Mouse (Mus musculus): ENCODE data around the gene Irf5. TPM values are rescaled to one million over a fixed set of nuclear protein-coding genes. Genes with fewer than 3 reads are reported as not detected.

The Irf5 gene
- polyA plus RNA-seq, 1 experiment, result 14.9 TPM

DNA sequence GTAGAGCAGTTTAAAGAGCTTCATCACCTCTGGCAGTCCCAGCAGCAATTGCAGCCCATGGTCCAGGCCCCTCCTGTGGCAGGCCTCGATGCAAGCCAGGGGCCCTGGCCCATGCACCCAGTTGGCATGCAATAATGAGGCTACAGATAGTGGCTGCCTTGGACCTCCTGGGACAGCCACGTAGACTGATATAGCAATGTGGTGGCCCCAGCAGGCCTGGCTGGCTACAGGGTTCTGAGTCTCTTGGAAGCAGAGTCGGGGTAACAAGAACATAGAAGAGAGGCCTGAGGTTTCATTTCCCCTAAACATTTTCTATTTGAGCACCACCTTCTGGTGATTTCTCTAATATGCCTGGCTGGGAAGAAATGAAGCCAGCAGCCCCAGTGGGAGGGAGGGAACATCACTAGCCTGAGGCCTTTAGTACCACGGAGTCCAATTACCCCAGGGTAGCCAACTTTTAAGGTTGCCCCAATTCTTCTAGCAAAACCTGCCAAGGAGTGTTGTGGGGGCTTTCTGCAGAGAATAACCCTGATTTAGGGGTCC, 10.3 kb downstream of the Irf5 start:
- 63% methylated on average over 4 of the region's 4 CpGs for WGBS
- no peaks in the 10 kb centered on the region for H3K4me1 ChIP-seq (ENCODE audit: control insufficient read depth, insufficient read depth, insufficient read length, low read length)
- no peaks in the 10 kb centered on the region for H3K27me3 ChIP-seq (ENCODE audit: control insufficient read depth, insufficient read depth, low read length)
- no peak for TF ChIP-seq CTCF (IDR thresholded peaks at IDR 0.05; ENCODE audit: extremely low read depth, insufficient read length, insufficient replicate concordance, low read depth, low read length)
- no peak for TF ChIP-seq POLR2A (IDR thresholded peaks at IDR 0.05; ENCODE audit: low read depth, low read length)
- no peak overlapping the region for H3K27ac ChIP-seq (ENCODE audit: insufficient read depth, low read depth, low read length)
- no peak overlapping the region for H3K4me3 ChIP-seq (ENCODE audit: low read depth, low read length)
- peaks cover 14% of the 10 kb centered on the region for H3K36me3 ChIP-seq (ENCODE audit: control insufficient read depth, insufficient read depth, low read length)

DNA sequence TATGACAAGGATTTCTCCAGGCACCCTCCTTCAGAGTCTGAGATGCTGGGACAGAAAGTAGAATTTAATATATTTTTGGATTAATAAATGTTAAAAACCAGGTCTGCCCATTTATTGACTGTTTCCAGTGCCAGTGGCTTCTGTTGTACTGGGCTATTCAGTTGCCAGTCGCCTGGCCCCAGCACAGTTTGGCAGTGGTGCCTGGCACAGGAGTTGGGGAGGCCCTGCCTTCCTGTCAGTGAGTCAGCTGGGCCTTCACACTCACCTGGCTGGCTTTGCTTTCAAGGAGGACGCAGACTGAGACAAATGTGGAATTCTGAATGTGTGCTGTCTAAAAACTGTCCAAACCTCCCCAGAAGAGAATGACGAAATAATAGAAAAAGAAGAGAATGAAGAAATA, 10.8 kb downstream of the Irf5 start:
- peaks cover 16% of the 10 kb centered on the region for H3K36me3 ChIP-seq (ENCODE audit: control insufficient read depth, insufficient read depth, low read length)
- H3K4me3 ChIP-seq (ENCODE audit: low read depth, low read length), result no peak overlapping the region
- no peak overlapping the region for H3K27ac ChIP-seq (ENCODE audit: insufficient read depth, low read depth, low read length)
- H3K4me1 ChIP-seq (ENCODE audit: control insufficient read depth, insufficient read depth, insufficient read length, low read length), result no peaks in the 10 kb centered on the region
- H3K27me3 ChIP-seq (ENCODE audit: control insufficient read depth, insufficient read depth, low read length), result no peaks in the 10 kb centered on the region
- WGBS, result 82% methylated on average over 3 of the region's 3 CpGs
- TF ChIP-seq POLR2A (IDR thresholded peaks at IDR 0.05; ENCODE audit: low read depth, low read length) (no peak), CTCF (IDR thresholded peaks at IDR 0.05; ENCODE audit: extremely low read depth, insufficient read length, insufficient replicate concordance, low read depth, low read length) (no peak)

DNA sequence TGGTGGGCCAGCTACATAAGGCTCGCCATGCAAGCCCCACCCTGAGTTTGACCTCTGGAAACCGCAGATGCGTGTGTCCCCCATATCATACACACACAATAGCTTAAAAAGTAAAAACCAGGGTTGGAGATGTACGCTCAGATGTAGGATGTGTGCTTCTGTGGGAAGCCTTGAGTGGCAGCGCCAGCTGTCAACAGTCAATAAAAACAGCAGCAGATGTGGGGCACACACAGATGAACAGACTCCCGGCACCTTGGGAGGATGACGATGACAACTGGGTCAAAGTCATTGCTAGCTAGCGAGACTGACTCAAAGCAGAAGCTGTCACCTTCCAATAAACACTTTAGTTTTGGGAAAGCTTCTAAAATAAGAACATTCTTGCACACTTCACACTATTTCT, 13.1 kb downstream of the Irf5 start:
- H3K4me3 ChIP-seq (ENCODE audit: low read depth, low read length), result no peak overlapping the region
- no peaks in the 10 kb centered on the region for H3K27me3 ChIP-seq (ENCODE audit: control insufficient read depth, insufficient read depth, low read length)
- peaks cover 32% of the 10 kb centered on the region for H3K36me3 ChIP-seq (ENCODE audit: control insufficient read depth, insufficient read depth, low read length)
- no peak overlapping the region for H3K27ac ChIP-seq (ENCODE audit: insufficient read depth, low read depth, low read length)
- no peak for TF ChIP-seq CTCF (IDR thresholded peaks at IDR 0.05; ENCODE audit: extremely low read depth, insufficient read length, insufficient replicate concordance, low read depth, low read length)
- no peak for TF ChIP-seq POLR2A (IDR thresholded peaks at IDR 0.05; ENCODE audit: low read depth, low read length)
- no peaks in the 10 kb centered on the region for H3K4me1 ChIP-seq (ENCODE audit: control insufficient read depth, insufficient read depth, insufficient read length, low read length)
- WGBS, result 85% methylated on average over 8 of the region's 8 CpGs

DNA sequence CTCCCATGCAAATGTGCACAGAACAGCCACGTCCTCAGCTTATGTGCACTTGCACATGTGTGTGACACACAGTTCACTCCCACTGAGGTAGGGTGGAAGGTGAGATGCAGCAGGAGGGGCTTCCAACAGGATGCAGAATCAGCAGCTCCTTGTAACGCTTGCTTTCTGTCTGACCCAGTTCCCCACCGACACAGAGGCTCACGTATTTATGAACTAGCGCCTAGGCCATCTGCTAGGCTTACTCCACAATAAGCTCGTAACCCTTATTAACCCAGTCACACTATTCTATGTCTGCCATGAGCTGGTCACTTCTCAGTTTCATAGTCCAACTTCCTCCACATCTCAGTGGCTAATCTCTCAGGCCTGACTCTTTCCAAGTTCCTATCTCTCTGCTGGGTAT, 13.8 kb downstream of the Irf5 start:
- H3K36me3 ChIP-seq (ENCODE audit: control insufficient read depth, insufficient read depth, low read length), result peaks cover 37% of the 10 kb centered on the region
- WGBS, result 86% methylated on average over 6 of the region's 6 CpGs
- H3K27me3 ChIP-seq (ENCODE audit: control insufficient read depth, insufficient read depth, low read length), result no peaks in the 10 kb centered on the region
- no peak overlapping the region for H3K27ac ChIP-seq (ENCODE audit: insufficient read depth, low read depth, low read length)
- TF ChIP-seq CTCF (IDR thresholded peaks at IDR 0.05; ENCODE audit: extremely low read depth, insufficient read length, insufficient replicate concordance, low read depth, low read length) (no peak), POLR2A (IDR thresholded peaks at IDR 0.05; ENCODE audit: low read depth, low read length) (no peak)
- no peak overlapping the region for H3K4me3 ChIP-seq (ENCODE audit: low read depth, low read length)
- H3K4me1 ChIP-seq (ENCODE audit: control insufficient read depth, insufficient read depth, insufficient read length, low read length), result no peaks in the 10 kb centered on the region

DNA sequence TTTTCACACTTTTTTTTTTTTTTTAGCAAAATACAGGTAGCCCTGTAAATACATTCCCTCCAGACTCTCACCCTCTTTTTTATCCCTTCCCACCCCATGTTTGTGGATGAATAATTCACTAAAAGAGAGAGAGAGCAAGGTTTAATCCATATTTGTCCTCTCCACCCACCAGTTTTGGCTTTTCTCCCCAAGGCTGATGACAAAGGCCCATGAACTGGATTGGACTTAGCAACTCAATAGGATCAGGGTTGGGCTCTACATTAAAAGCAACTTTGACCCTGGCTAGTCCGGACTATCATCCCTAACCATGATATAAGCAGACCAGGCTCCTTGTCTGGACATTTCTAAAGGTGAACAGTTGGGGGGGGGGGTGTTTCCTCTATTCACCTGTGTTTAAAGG, 14.5 kb downstream of the Irf5 start:
- Histone ChIP-seq H3K27ac (ENCODE audit: insufficient read depth, low read depth, low read length) (no peak overlapping the region), H3K4me1 (ENCODE audit: control insufficient read depth, insufficient read depth, insufficient read length, low read length) (no peaks in the 10 kb centered on the region), H3K4me3 (ENCODE audit: low read depth, low read length) (no peak overlapping the region), H3K36me3 (ENCODE audit: control insufficient read depth, insufficient read depth, low read length) (peaks cover 45% of the 10 kb centered on the region), H3K27me3 (ENCODE audit: control insufficient read depth, insufficient read depth, low read length) (no peaks in the 10 kb centered on the region)
- 78% methylated on average over 1 of the region's 1 CpGs for WGBS
- TF ChIP-seq CTCF (IDR thresholded peaks at IDR 0.05; ENCODE audit: extremely low read depth, insufficient read length, insufficient replicate concordance, low read depth, low read length), result no peak
- TF ChIP-seq POLR2A (IDR thresholded peaks at IDR 0.05; ENCODE audit: low read depth, low read length), result no peak

DNA sequence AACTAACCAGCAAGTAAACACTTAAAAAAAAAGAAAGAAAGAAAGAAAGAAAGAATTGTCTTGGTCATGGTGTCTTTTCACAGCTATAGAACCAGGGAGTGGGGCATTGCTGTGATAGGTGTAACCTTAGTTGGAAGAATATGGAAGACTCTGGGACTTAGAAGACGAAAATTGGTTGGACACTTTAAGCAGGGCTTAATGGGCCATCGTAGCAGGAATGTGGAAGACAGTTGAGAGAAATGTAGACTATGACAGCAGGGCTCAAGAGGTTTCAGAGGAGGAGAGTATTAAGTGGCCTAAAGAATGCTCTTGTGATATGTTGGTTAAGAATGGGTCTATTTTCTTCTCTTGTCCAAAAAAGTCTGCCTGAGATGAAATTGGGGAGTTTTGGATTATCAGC, 19.2 kb downstream of the Irf5 start:
- no peak overlapping the region for H3K27ac ChIP-seq (ENCODE audit: insufficient read depth, low read depth, low read length)
- H3K4me3 ChIP-seq (ENCODE audit: low read depth, low read length), result no peak overlapping the region
- H3K4me1 ChIP-seq (ENCODE audit: control insufficient read depth, insufficient read depth, insufficient read length, low read length), result no peaks in the 10 kb centered on the region
- H3K36me3 ChIP-seq (ENCODE audit: control insufficient read depth, insufficient read depth, low read length), result peaks cover 64% of the 10 kb centered on the region
- H3K27me3 ChIP-seq (ENCODE audit: control insufficient read depth, insufficient read depth, low read length), result no peaks in the 10 kb centered on the region
- no peak for TF ChIP-seq CTCF (IDR thresholded peaks at IDR 0.05; ENCODE audit: extremely low read depth, insufficient read length, insufficient replicate concordance, low read depth, low read length)
- TF ChIP-seq POLR2A (IDR thresholded peaks at IDR 0.05; ENCODE audit: low read depth, low read length), result no peak
- 98% methylated on average over 2 of the region's 2 CpGs for WGBS

DNA sequence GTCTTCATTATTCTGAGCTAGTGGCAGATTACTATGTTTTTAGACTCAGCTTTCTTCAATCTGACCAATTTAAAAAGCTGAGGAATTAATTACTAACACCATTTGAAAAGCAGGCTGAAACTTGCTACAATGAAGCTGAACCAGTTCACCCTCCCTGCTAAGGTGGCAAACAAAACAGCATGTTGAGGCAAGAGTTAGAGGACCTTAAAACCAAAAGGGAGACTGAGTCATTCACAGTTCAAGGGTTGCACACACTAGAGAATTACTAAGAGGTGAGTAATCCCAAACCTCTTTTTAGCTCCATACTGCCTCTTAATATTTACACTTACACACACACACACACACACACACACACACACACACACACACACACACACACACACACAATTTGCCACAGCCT, 21.2 kb downstream of the Irf5 start:
- Histone ChIP-seq H3K36me3 (ENCODE audit: control insufficient read depth, insufficient read depth, low read length) (peaks cover 72% of the 10 kb centered on the region), H3K27ac (ENCODE audit: insufficient read depth, low read depth, low read length) (no peak overlapping the region)
- TF ChIP-seq CTCF (IDR thresholded peaks at IDR 0.05; ENCODE audit: extremely low read depth, insufficient read length, insufficient replicate concordance, low read depth, low read length) (no peak), POLR2A (IDR thresholded peaks at IDR 0.05; ENCODE audit: low read depth, low read length) (no peak)

More for the DNA sequence above, 21.2 kb downstream of the Irf5 start:
- H3K4me1 ChIP-seq (ENCODE audit: control insufficient read depth, insufficient read depth, insufficient read length, low read length), result no peaks in the 10 kb centered on the region
- H3K4me3 ChIP-seq (ENCODE audit: low read depth, low read length), result no peak overlapping the region
- no peaks in the 10 kb centered on the region for H3K27me3 ChIP-seq (ENCODE audit: control insufficient read depth, insufficient read depth, low read length)

All from small intestine, adult 2 months (tissue).